Mouse (Mus musculus) thymus, postnatal 14 days (tissue): ENCODE results near the gene Pyroxd2.

ENCODE experiments used
- DNase-seq: peaks from one replicate; pipeline ENCODE4 v3.0.0; 2021

The Pyroxd2 gene

GRCm38 (mm10) chr19:42745084-42745868 lies 7.3 kb downstream of the Pyroxd2 start:
- no peak for DNase-seq

GRCm38 (mm10) chr19:42744162-42744586 lies 8.4 kb downstream of the Pyroxd2 start:
- DNase-seq, result peak; percentile 28

GRCm38 (mm10) chr19:42743261-42743660 lies 9.3 kb downstream of the Pyroxd2 start:
- DNase-seq, result no peak

- no peak for DNase-seq
Measured at GRCm38 (mm10) chr19:42741884-42742283, 10.7 kb downstream of the Pyroxd2 start.

GRCm38 (mm10) chr19:42740163-42740899 lies 12.2 kb downstream of the Pyroxd2 start:
- no peak for DNase-seq

GRCm38 (mm10) chr19:42739734-42740133 lies 12.8 kb downstream of the Pyroxd2 start:
- no peak for DNase-seq

GRCm38 (mm10) chr19:42737753-42738152 lies 14.8 kb downstream of the Pyroxd2 start:
- no peak for DNase-seq

- DNase-seq, result no peak
Measured at GRCm38 (mm10) chr19:42734982-42735381, 17.6 kb downstream of the Pyroxd2 start.

GRCm38 (mm10) chr19:42727424-42727823 lies 25.2 kb downstream of the Pyroxd2 start:
- DNase-seq, result peak; percentile 13

GRCm38 (mm10) chr19:42726766-42727165 lies 25.8 kb downstream of the Pyroxd2 start:
- no peak for DNase-seq

GRCm38 (mm10) chr19:42725973-42726350 lies 26.6 kb downstream of the Pyroxd2 start:
- DNase-seq, result no peak

- DNase-seq, result peak; percentile 37
Measured at GRCm38 (mm10) chr19:42725056-42725972, 27.3 kb downstream of the Pyroxd2 start.

GRCm38 (mm10) chr19:42723302-42723701 lies 29.3 kb downstream of the Pyroxd2 start:
- no peak for DNase-seq

- no peak for DNase-seq
Measured at GRCm38 (mm10) chr19:42722500-42722899, 30.1 kb downstream of the Pyroxd2 start.

- no peak for DNase-seq
Measured at GRCm38 (mm10) chr19:42718101-42718500, 34.5 kb downstream of the Pyroxd2 start.

- no peak for DNase-seq
Measured at GRCm38 (mm10) chr19:42717668-42718067, 34.9 kb downstream of the Pyroxd2 start.

GRCm38 (mm10) chr19:42716507-42716906 lies 36.1 kb downstream of the Pyroxd2 start:
- no peak for DNase-seq

- DNase-seq, result no peak
Measured at GRCm38 (mm10) chr19:42713770-42714169, 38.8 kb downstream of the Pyroxd2 start.

GRCm38 (mm10) chr19:42699426-42699825 lies 53.1 kb downstream of the Pyroxd2 start:
- no peak for DNase-seq

GRCm38 (mm10) chr19:42698576-42698975 lies 54.0 kb downstream of the Pyroxd2 start:
- no peak for DNase-seq

GRCm38 (mm10) chr19:42697336-42697735 lies 55.2 kb downstream of the Pyroxd2 start:
- DNase-seq, result no peak

- DNase-seq, result no peak
Measured at GRCm38 (mm10) chr19:42690256-42690655, 62.3 kb downstream of the Pyroxd2 start.

GRCm38 (mm10) chr19:42689786-42690185 lies 62.8 kb downstream of the Pyroxd2 start:
- DNase-seq, result no peak
